In the genomic region with DNA sequence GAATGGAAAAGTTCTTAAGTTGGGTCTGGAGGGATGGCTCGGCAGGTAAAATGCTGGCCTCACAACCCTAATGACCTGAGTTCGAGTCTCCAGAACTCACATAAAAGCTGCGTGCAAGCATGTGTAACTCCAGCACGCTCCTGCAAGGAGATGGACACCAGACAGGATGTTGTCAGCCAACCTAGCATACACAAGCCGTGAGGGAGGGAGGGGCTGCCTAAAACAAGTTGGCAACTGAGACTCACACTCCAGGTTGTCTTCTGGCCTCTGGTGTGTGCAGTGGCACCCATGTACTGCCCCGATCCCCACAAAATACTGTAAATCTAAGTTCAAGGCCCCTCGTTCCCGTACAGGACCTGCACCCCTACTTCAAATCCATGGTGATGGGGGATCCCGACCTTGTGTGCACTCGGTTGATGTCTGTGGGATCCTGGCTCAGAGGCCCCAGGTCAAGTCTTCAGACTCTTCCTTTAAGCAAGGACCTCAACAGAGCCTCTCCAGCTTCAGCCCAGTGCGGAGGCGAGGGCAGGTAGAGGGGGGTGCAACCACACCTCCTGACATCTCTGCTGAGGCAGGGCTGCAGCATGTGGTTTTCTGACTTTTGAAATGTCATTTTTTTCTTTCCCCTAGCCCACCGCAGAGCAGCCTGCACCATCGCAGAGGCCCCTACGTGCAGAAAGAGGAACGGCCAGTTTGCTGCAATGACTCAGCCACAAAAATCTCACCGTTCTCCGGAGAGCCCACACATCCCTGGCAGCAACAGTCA, we compare ENCODE assay signal across 10 mouse cellular contexts. TPM values are rescaled to one million over a fixed set of nuclear protein-coding genes. Genes with fewer than 3 reads are reported as not detected.
DNase-seq lines count a peak whose midpoint lies in the region; ATAC-seq lines count a peak whose summit lies in the region.
"Had no signal": no experiment of that assay in that cellular context is flagged by ENCODE, and none has a peak within 500 bp of the region (broad histone marks: within the 10 kb centered on the region; RNA-seq: fewer than 3 reads in every experiment).

No protein-coding gene starts in this region.

- no peak overlapping the region for H3K9ac ChIP-seq in hindbrain, embryonic 13.5 days
- H3K9ac ChIP-seq in liver, embryonic 13.5 days = no peak overlapping the region
- H3K9ac ChIP-seq: embryonic facial prominence, embryonic 12.5 days had no signal

- peaks cover 61% of the 10 kb centered on the region for H3K4me1 ChIP-seq in hindbrain, embryonic 10.5 days (replicated peaks)
- peaks cover 47% of the 10 kb centered on the region for H3K4me1 ChIP-seq in hindbrain, embryonic 13.5 days (replicated peaks)
- H3K4me1 ChIP-seq in liver, embryonic 13.5 days (replicated peaks) = peaks cover 75% of the 10 kb centered on the region

- ATAC-seq in hindbrain, embryonic 13.5 days (ENCODE audit: low FRiP score) = no peak
- ATAC-seq in liver, embryonic 13.5 days (ENCODE audit: low read depth) = no peak

- 93% methylated on average over 18 of the region's 18 CpGs for WGBS in hindbrain, embryonic 10.5 days
- WGBS in hindbrain, embryonic 13.5 days = 93% methylated on average over 18 of the region's 18 CpGs
- 53% methylated on average over 18 of the region's 18 CpGs for WGBS in liver, embryonic 13.5 days (ENCODE audit: insufficient replicate concordance)

- DNase-seq in hindbrain, embryonic 10.5 days (ENCODE audit: low spot score) = no peak
- DNase-seq in NIH3T3 (ENCODE audit: low read depth) = peak; percentile 34
- DNase-seq in liver, embryonic 13.5 days = no peak
- DNase-seq in spleen, postnatal 4 days (ENCODE audit: low spot score in 2 of 2) = peak; percentile 51 to 74
- no peak for DNase-seq in left cerebral cortex, adult 8-10 months (ENCODE audit: low spot score in 2 of 2)
- no peak for DNase-seq in kidney, adult 9 months
- DNase-seq in frontal cortex, postnatal 14 days (ENCODE audit: low spot score in 2 of 2) = no peak

- H3K27ac ChIP-seq in hindbrain, embryonic 10.5 days = 0 out of 2 replicates have a peak overlapping the region, but pooled peaks have one; percentile 23
- H3K27ac ChIP-seq in hindbrain, embryonic 13.5 days = no peak overlapping the region
- H3K27ac ChIP-seq in liver, embryonic 13.5 days = peak overlapping the region; percentile 61; the same call in 1 of the 2 replicates

- no peaks in the 10 kb centered on the region for H3K27me3 ChIP-seq in hindbrain, embryonic 10.5 days (ENCODE audit: insufficient read depth, poor library complexity, severe bottlenecking)
- no peaks in the 10 kb centered on the region for H3K27me3 ChIP-seq in hindbrain, embryonic 13.5 days
- H3K27me3 ChIP-seq in liver, embryonic 13.5 days = no peaks in the 10 kb centered on the region
- H3K27me3 ChIP-seq: embryonic facial prominence, embryonic 12.5 days had no signal

- H3K9me3 ChIP-seq in hindbrain, embryonic 10.5 days = no peaks in the 10 kb centered on the region
- no peaks in the 10 kb centered on the region for H3K9me3 ChIP-seq in hindbrain, embryonic 13.5 days
- no peaks in the 10 kb centered on the region for H3K9me3 ChIP-seq in liver, embryonic 13.5 days (replicated peaks)
- H3K9me3 ChIP-seq: embryonic facial prominence, embryonic 12.5 days had no signal

- peaks cover 24% of the 10 kb centered on the region for H3K36me3 ChIP-seq in hindbrain, embryonic 10.5 days
- peaks cover 10% of the 10 kb centered on the region; the same call in 1 of the 2 replicates for H3K36me3 ChIP-seq in hindbrain, embryonic 13.5 days
- no peaks in the 10 kb centered on the region for H3K36me3 ChIP-seq in liver, embryonic 13.5 days

- H3K4me2 ChIP-seq in hindbrain, embryonic 13.5 days = no peak overlapping the region
- peak overlapping the region; percentile 49 for H3K4me2 ChIP-seq in liver, embryonic 13.5 days
- H3K4me2 ChIP-seq: embryonic facial prominence, embryonic 12.5 days; midbrain, embryonic 11.5 days had no signal

- H3K4me3 ChIP-seq in hindbrain, embryonic 10.5 days = no peak overlapping the region
- no peak overlapping the region for H3K4me3 ChIP-seq in hindbrain, embryonic 13.5 days
- peak overlapping the region; percentile 8; the same call in 1 of the 2 replicates for H3K4me3 ChIP-seq in liver, embryonic 13.5 days (replicated peaks)
- H3K4me3 ChIP-seq: embryonic facial prominence, embryonic 12.5 days had no signal

RNA-seq across cellular contexts. Expression of gene Akna, which starts 2.4 kb away (rescaled TPM):
- 10.8 and 13.0 TPM in 2 replicates for polyA plus RNA-seq in hindbrain, embryonic 10.5 days (2016; fragmentation: Nextera tagmentation; extraction: Ambion mirVana)
- polyA plus RNA-seq in hindbrain, embryonic 13.5 days (2015; fragmentation: Nextera tagmentation; extraction: Ambion mirVana) = 6.0 and 6.2 TPM in 2 replicates
- polyA plus RNA-seq in liver, embryonic 13.5 days (2015; fragmentation: Nextera tagmentation; extraction: Ambion mirVana) = 3.0 and 3.8 TPM in 2 replicates
- total RNA-seq in left cerebral cortex, adult 8-10 months (2022) = 1 to 10 TPM; 3.6 to 5.3 (median 4.5) TPM

RNA-seq across cellular contexts. Expression of gene Orm2, which starts 38.5 kb away (rescaled TPM):
- polyA plus RNA-seq in hindbrain, embryonic 10.5 days (2016; fragmentation: Nextera tagmentation; extraction: Ambion mirVana) = not detected in 2 replicates
- polyA plus RNA-seq in hindbrain, embryonic 13.5 days (2015; fragmentation: Nextera tagmentation; extraction: Ambion mirVana) = not detected in 2 replicates
- polyA plus RNA-seq in liver, embryonic 13.5 days (2015; fragmentation: Nextera tagmentation; extraction: Ambion mirVana) = not detected in 2 replicates
- total RNA-seq in left cerebral cortex, adult 8-10 months (2022) = not detected
- polyA plus RNA-seq: embryonic facial prominence, embryonic 12.5 days; midbrain, embryonic 11.5 days had no signal

RNA-seq across cellular contexts. Expression of gene Orm3, which starts 44.8 kb away (rescaled TPM):
- polyA plus RNA-seq in hindbrain, embryonic 10.5 days (2016; fragmentation: Nextera tagmentation; extraction: Ambion mirVana) = not detected in 2 replicates
- not detected in 2 replicates for polyA plus RNA-seq in hindbrain, embryonic 13.5 days (2015; fragmentation: Nextera tagmentation; extraction: Ambion mirVana)
- not detected in 2 replicates for polyA plus RNA-seq in liver, embryonic 13.5 days (2015; fragmentation: Nextera tagmentation; extraction: Ambion mirVana)
- total RNA-seq in left cerebral cortex, adult 8-10 months (2022) = not detected
- polyA plus RNA-seq: embryonic facial prominence, embryonic 12.5 days; midbrain, embryonic 11.5 days had no signal

RNA-seq across cellular contexts. Expression of gene Orm1, which starts 56.4 kb away (rescaled TPM):
- not detected in 2 replicates for polyA plus RNA-seq in hindbrain, embryonic 10.5 days (2016; fragmentation: Nextera tagmentation; extraction: Ambion mirVana)
- not detected in 2 replicates for polyA plus RNA-seq in hindbrain, embryonic 13.5 days (2015; fragmentation: Nextera tagmentation; extraction: Ambion mirVana)
- polyA plus RNA-seq in liver, embryonic 13.5 days (2015; fragmentation: Nextera tagmentation; extraction: Ambion mirVana) = not detected in 2 replicates
- total RNA-seq in left cerebral cortex, adult 8-10 months (2022) = not detected
- polyA plus RNA-seq: embryonic facial prominence, embryonic 12.5 days; midbrain, embryonic 11.5 days had no signal

Comparison
In these comparisons a context has a peak if more than half of its experiments do, and no peak if none do; other contexts are left out.
1. DNase-seq: peak in NIH3T3 (single experiment) and spleen, postnatal 4 days (2 of 2); none in hindbrain, embryonic 10.5 days (single experiment), liver, embryonic 13.5 days (single experiment), left cerebral cortex, adult 8-10 months (0 of 2), kidney, adult 9 months (single experiment) and frontal cortex, postnatal 14 days (0 of 2).